Mouse (Mus musculus) midbrain, embryonic 12.5 days (tissue): ENCODE results near the gene Pip5kl1. TPM values are rescaled to one million over a fixed set of nuclear protein-coding genes. Genes with fewer than 3 reads are reported as not detected.

Source experiments
- ATAC-seq: fragments of 200-750 bp; cut with Nextera tagmentation; 2 replicates; pipeline ENCODE4 v1.8.0; 2017; ENCODE audit warnings: low read depth, moderate TSS enrichment, moderate library complexity; ENCODE audit not compliant: low FRiP score
- H3K27ac ChIP-seq: fragments of 300-500 bp; sonication (generic); replicated peaks from 2 replicates; pipeline ENCODE4 v1.5.1; 2016; ENCODE audit warnings: mild to moderate bottlenecking
- H3K27me3 ChIP-seq: fragments of 300-500 bp; sonication (generic); 2 replicates; pipeline ENCODE4 v1.6.1; 2016; ENCODE audit warnings: mild to moderate bottlenecking
- H3K36me3 ChIP-seq: fragments of 300-500 bp; sonication (generic); 2 replicates; pipeline ENCODE4 v1.6.1; 2016
- H3K4me1 ChIP-seq: fragments of 300-500 bp; sonication (generic); 2 replicates; pipeline ENCODE4 v1.6.1; 2016
- H3K4me2 ChIP-seq: fragments of 300-500 bp; sonication (generic); replicated peaks from 2 replicates; pipeline ENCODE4 v1.6.1; 2016; ENCODE audit warnings: mild to moderate bottlenecking, moderate library complexity
- H3K4me3 ChIP-seq: fragments of 300-500 bp; sonication (generic); 2 replicates; pipeline ENCODE4 v1.5.1; 2016; ENCODE audit warnings: mild to moderate bottlenecking
- H3K9ac ChIP-seq: fragments of 300-500 bp; sonication (generic); replicated peaks from 2 replicates; pipeline ENCODE4 v1.6.1; 2016; ENCODE audit warnings: mild to moderate bottlenecking, moderate library complexity
- H3K9me3 ChIP-seq: fragments of 300-500 bp; sonication (generic); 2 replicates; pipeline ENCODE4 v1.6.1; 2016; ENCODE audit warnings: mild to moderate bottlenecking
- WGBS: fragments of 180-500 bp; shearing (Covaris S2); methylation state at CpG from one replicate; pipeline ENCODE4 v1.1.7; 2016; 5-methylcytosine and 5-hydroxymethylcytosine counted together
- polyA plus RNA-seq: library from polyadenylated mRNA; unstranded; fragments of >200 nt; fragmentation: Nextera tagmentation; extraction: Ambion mirVana; gene quantifications from 2 replicates; pipeline ENCODE4 v1.2.1, GENCODE M21; 2016

Gene Pip5kl1
- polyA plus RNA-seq, 1 experiment from 2014 or later, result 2.7 TPM

- Histone ChIP-seq H3K27me3 (no peaks in the 10 kb centered on the region; the same call in 1 of the 2 replicates), H3K4me3 (peak overlapping the region; percentile 31; the same call in 1 of the 2 replicates), H3K4me2 (peak overlapping the region; percentile 55), H3K27ac (peak overlapping the region; percentile 71), H3K4me1 (peaks cover 57% of the 10 kb centered on the region), H3K9ac (peak overlapping the region; percentile 60), H3K36me3 (no peaks in the 10 kb centered on the region), H3K9me3 (no peaks in the 10 kb centered on the region)
- WGBS, result 69% methylated on average over 5 of the region's 5 CpGs
- ATAC-seq, result no peak
These were observed 51.5 kb downstream of the Pip5kl1 start for GRCm38 (mm10) chr2:32625873-32626694.

- H3K36me3 ChIP-seq, result no peaks in the 10 kb centered on the region
- H3K27ac ChIP-seq, result no peak overlapping the region
- WGBS, result 64% methylated on average over 20 of the region's 20 CpGs
- no peak for ATAC-seq
- H3K4me2 ChIP-seq, result no peak overlapping the region
- no peaks in the 10 kb centered on the region; the same call in 1 of the 2 replicates for H3K27me3 ChIP-seq
- no peaks in the 10 kb centered on the region for H3K9me3 ChIP-seq
- no peak overlapping the region for H3K4me3 ChIP-seq
- peaks cover 57% of the 10 kb centered on the region for H3K4me1 ChIP-seq
- H3K9ac ChIP-seq, result no peak overlapping the region
These were observed 52.9 kb downstream of the Pip5kl1 start for GRCm38 (mm10) chr2:32627266-32628043.

GRCm38 (mm10) chr2:32628044-32628550 lies 53.5 kb downstream of the Pip5kl1 start:
- WGBS, result 65% methylated on average over 4 of the region's 4 CpGs

GRCm38 (mm10) chr2:32628729-32629128 lies 54.1 kb downstream of the Pip5kl1 start:
- peaks cover 57% of the 10 kb centered on the region for H3K4me1 ChIP-seq
- 37% methylated on average over 5 of the region's 5 CpGs for WGBS

More at GRCm38 (mm10) chr2:32628044-32628550, 53.5 kb downstream of the Pip5kl1 start:
- Histone ChIP-seq H3K4me3 (no peak overlapping the region), H3K27ac (no peak overlapping the region), H3K9me3 (no peaks in the 10 kb centered on the region), H3K4me1 (peaks cover 57% of the 10 kb centered on the region), H3K9ac (no peak overlapping the region), H3K27me3 (no peaks in the 10 kb centered on the region; the same call in 1 of the 2 replicates), H3K4me2 (no peak overlapping the region), H3K36me3 (no peaks in the 10 kb centered on the region)
- ATAC-seq, result no peak

GRCm38 (mm10) chr2:32629276-32629976 lies 54.8 kb downstream of the Pip5kl1 start:
- Histone ChIP-seq H3K9me3 (no peaks in the 10 kb centered on the region), H3K4me1 (peaks cover 54% of the 10 kb centered on the region)
- WGBS, result 23% methylated on average over 9 of the region's 9 CpGs

More at GRCm38 (mm10) chr2:32628729-32629128, 54.1 kb downstream of the Pip5kl1 start:
- Histone ChIP-seq H3K9me3 (no peaks in the 10 kb centered on the region), H3K9ac (peak overlapping the region; percentile 41; the same call in 1 of the 2 replicates), H3K36me3 (0 out of 2 replicates have a peak, but pooled peaks cover 4% of the 10 kb centered on the region), H3K4me2 (0 out of 2 replicates have a peak overlapping the region, but pooled peaks have one; percentile 41), H3K27ac (peak overlapping the region; percentile 56; the same call in 1 of the 2 replicates), H3K27me3 (no peaks in the 10 kb centered on the region; the same call in 1 of the 2 replicates), H3K4me3 (no peak overlapping the region)
- no peak for ATAC-seq

GRCm38 (mm10) chr2:32630036-32630435 lies 55.4 kb downstream of the Pip5kl1 start:
- Histone ChIP-seq H3K36me3 (0 out of 2 replicates have a peak, but pooled peaks cover 4% of the 10 kb centered on the region), H3K9me3 (no peaks in the 10 kb centered on the region), H3K4me2 (peak overlapping the region; percentile 41), H3K4me1 (peaks cover 48% of the 10 kb centered on the region), H3K27ac (no peak overlapping the region), H3K4me3 (no peak overlapping the region), H3K9ac (peak overlapping the region; percentile 41; the same call in 1 of the 2 replicates), H3K27me3 (no peaks in the 10 kb centered on the region; the same call in 1 of the 2 replicates)
- ATAC-seq, result no peak
- 64% methylated on average over 8 of the region's 9 CpGs for WGBS

More at GRCm38 (mm10) chr2:32629276-32629976, 54.8 kb downstream of the Pip5kl1 start:
- Histone ChIP-seq H3K36me3 (0 out of 2 replicates have a peak, but pooled peaks cover 4% of the 10 kb centered on the region), H3K4me2 (peak overlapping the region; percentile 41), H3K9ac (peak overlapping the region; percentile 41; the same call in 1 of the 2 replicates), H3K27me3 (no peaks in the 10 kb centered on the region; the same call in 1 of the 2 replicates), H3K27ac (peak overlapping the region; percentile 56; the same call in 1 of the 2 replicates), H3K4me3 (peak overlapping the region; percentile 15; the same call in 1 of the 2 replicates)
- peak; percentile 62 for ATAC-seq

- H3K27me3 ChIP-seq, result no peaks in the 10 kb centered on the region; the same call in 1 of the 2 replicates
- no peak overlapping the region for H3K4me2 ChIP-seq
- H3K9ac ChIP-seq, result no peak overlapping the region
- H3K4me3 ChIP-seq, result no peak overlapping the region
- no peak for ATAC-seq
- H3K27ac ChIP-seq, result no peak overlapping the region
- 0 out of 2 replicates have a peak, but pooled peaks cover 4% of the 10 kb centered on the region for H3K36me3 ChIP-seq
- H3K9me3 ChIP-seq, result no peaks in the 10 kb centered on the region
- WGBS, result 88% methylated on average over 10 of the region's 10 CpGs
- peaks cover 38% of the 10 kb centered on the region for H3K4me1 ChIP-seq
These were observed 56.4 kb downstream of the Pip5kl1 start for GRCm38 (mm10) chr2:32631046-32631445.

GRCm38 (mm10) chr2:32631737-32632394 lies 57.3 kb downstream of the Pip5kl1 start:
- Histone ChIP-seq H3K9ac (no peak overlapping the region), H3K36me3 (0 out of 2 replicates have a peak, but pooled peaks cover 4% of the 10 kb centered on the region), H3K4me2 (no peak overlapping the region), H3K27me3 (no peaks in the 10 kb centered on the region; the same call in 1 of the 2 replicates), H3K4me1 (peaks cover 29% of the 10 kb centered on the region), H3K27ac (no peak overlapping the region), H3K9me3 (no peaks in the 10 kb centered on the region), H3K4me3 (no peak overlapping the region)
- 0 out of 2 replicates have a peak, but pooled peaks have one; percentile 1 for ATAC-seq
- 53% methylated on average over 7 of the region's 7 CpGs for WGBS
